Mouse (Mus musculus) kidney, embryonic 15.5 days (tissue): Measurements from ENCODE around the gene Ikzf2. TPM values are rescaled to one million over a fixed set of nuclear protein-coding genes. Genes with fewer than 3 reads are reported as not detected.

Experiments used
- ATAC-seq: fragments of 200-750 bp; cut with Nextera tagmentation; replicated peaks from 2 replicates; pipeline ENCODE4 v1.8.0; 2017; ENCODE audit warnings: moderate TSS enrichment; ENCODE audit not compliant: low FRiP score
- H3K27ac ChIP-seq: fragments of 300-500 bp; sonication (generic); 2 replicates; pipeline ENCODE4 v1.5.1; 2015; ENCODE audit warnings: mild to moderate bottlenecking, inconsistent platforms
- H3K27me3 ChIP-seq: fragments of 300-500 bp; sonication (generic); 2 replicates; pipeline ENCODE4 v1.6.1; 2015; ENCODE audit warnings: inconsistent platforms
- H3K36me3 ChIP-seq: fragments of 300-500 bp; sonication (generic); 2 replicates; pipeline ENCODE4 v1.6.1; 2015; ENCODE audit warnings: inconsistent platforms
- H3K4me1 ChIP-seq: fragments of 300-500 bp; sonication (generic); 2 replicates; pipeline ENCODE4 v1.6.1; 2015; ENCODE audit warnings: inconsistent platforms
- H3K4me2 ChIP-seq: fragments of 300-500 bp; sonication (generic); 2 replicates; pipeline ENCODE4 v1.6.1; 2015; ENCODE audit warnings: moderate library complexity, mild to moderate bottlenecking, inconsistent platforms
- H3K4me3 ChIP-seq: fragments of 300-500 bp; sonication (generic); replicated peaks from 2 replicates; pipeline ENCODE4 v1.5.1; 2015; ENCODE audit warnings: mild to moderate bottlenecking, inconsistent platforms
- H3K9ac ChIP-seq: fragments of 300-500 bp; sonication (generic); 2 replicates; pipeline ENCODE4 v1.6.1; 2015; ENCODE audit warnings: mild to moderate bottlenecking, inconsistent platforms
- H3K9me3 ChIP-seq: fragments of 300-500 bp; sonication (generic); replicated peaks from 2 replicates; pipeline ENCODE4 v1.6.1; 2016; ENCODE audit warnings: inconsistent platforms
- WGBS: fragments of 180-500 bp; shearing (Covaris S2); methylation state at CpG from one replicate; pipeline ENCODE4 v1.1.7; 2015; ENCODE audit warnings: mixed read lengths; 5-methylcytosine and 5-hydroxymethylcytosine counted together
- polyA plus RNA-seq: library from polyadenylated mRNA; unstranded; fragments of >200 nt; fragmentation: Nextera tagmentation; extraction: Ambion mirVana; gene quantifications from 2 replicates; pipeline ENCODE4 v1.2.1, GENCODE M21; 2015

Gene Ikzf2
- polyA plus RNA-seq, 1 experiment from 2014 or later = 3.7 TPM

GRCm38 (mm10) chr1:69583932-69584659 is 102.9 kb downstream of the Ikzf2 start:
- ATAC-seq = no peak
- Histone ChIP-seq H3K9ac (no peak overlapping the region), H3K4me1 (no peaks in the 10 kb centered on the region), H3K27me3 (no peaks in the 10 kb centered on the region), H3K36me3 (no peaks in the 10 kb centered on the region), H3K4me3 (no peak overlapping the region), H3K9me3 (no peaks in the 10 kb centered on the region), H3K4me2 (no peak overlapping the region), H3K27ac (no peak overlapping the region)
- 81% methylated on average over 5 of the region's 5 CpGs for WGBS

GRCm38 (mm10) chr1:69578917-69579316 is 108.1 kb downstream of the Ikzf2 start:
- H3K4me2 ChIP-seq = no peak overlapping the region
- H3K36me3 ChIP-seq = no peaks in the 10 kb centered on the region
- WGBS = 95% methylated on average over 4 of the region's 4 CpGs
- no peaks in the 10 kb centered on the region for H3K4me1 ChIP-seq
- H3K4me3 ChIP-seq = no peak overlapping the region
- no peaks in the 10 kb centered on the region for H3K9me3 ChIP-seq
- H3K27me3 ChIP-seq = no peaks in the 10 kb centered on the region
- no peak overlapping the region for H3K9ac ChIP-seq
- no peak for ATAC-seq
- H3K27ac ChIP-seq = no peak overlapping the region

GRCm38 (mm10) chr1:69559443-69560090 is 127.5 kb downstream of the Ikzf2 start:
- no peaks in the 10 kb centered on the region for H3K27me3 ChIP-seq
- no peak overlapping the region for H3K9ac ChIP-seq
- 68% methylated on average over 5 of the region's 5 CpGs for WGBS
- H3K4me3 ChIP-seq = no peak overlapping the region
- H3K4me1 ChIP-seq = no peaks in the 10 kb centered on the region
- no peaks in the 10 kb centered on the region for H3K9me3 ChIP-seq
- no peak overlapping the region for H3K4me2 ChIP-seq
- no peak; the same call in 1 of the 2 replicates for ATAC-seq
- H3K27ac ChIP-seq = no peak overlapping the region
- no peaks in the 10 kb centered on the region for H3K36me3 ChIP-seq

GRCm38 (mm10) chr1:69555636-69556151 is 131.4 kb downstream of the Ikzf2 start:
- H3K4me3 ChIP-seq = no peak overlapping the region
- no peaks in the 10 kb centered on the region for H3K9me3 ChIP-seq
- ATAC-seq = no peak
- 89% methylated on average over 5 of the region's 5 CpGs for WGBS
- H3K36me3 ChIP-seq = no peaks in the 10 kb centered on the region
- no peak overlapping the region for H3K9ac ChIP-seq
- H3K4me1 ChIP-seq = no peaks in the 10 kb centered on the region
- no peak overlapping the region for H3K4me2 ChIP-seq
- H3K27me3 ChIP-seq = no peaks in the 10 kb centered on the region
- no peak overlapping the region for H3K27ac ChIP-seq

GRCm38 (mm10) chr1:69549987-69550386 is 137.1 kb downstream of the Ikzf2 start:
- H3K9ac ChIP-seq = no peak overlapping the region
- H3K36me3 ChIP-seq = no peaks in the 10 kb centered on the region
- WGBS = 88% methylated on average over 4 of the region's 4 CpGs
- no peaks in the 10 kb centered on the region for H3K9me3 ChIP-seq
- H3K27me3 ChIP-seq = no peaks in the 10 kb centered on the region
- no peaks in the 10 kb centered on the region for H3K4me1 ChIP-seq
- no peak overlapping the region for H3K4me3 ChIP-seq
- no peak for ATAC-seq
- H3K4me2 ChIP-seq = no peak overlapping the region
- no peak overlapping the region for H3K27ac ChIP-seq

- H3K4me1 ChIP-seq = no peaks in the 10 kb centered on the region
- WGBS = 87% methylated on average over 1 of the region's 1 CpGs
- no peak overlapping the region for H3K4me2 ChIP-seq
- no peak overlapping the region for H3K9ac ChIP-seq
- H3K36me3 ChIP-seq = no peaks in the 10 kb centered on the region
- H3K27me3 ChIP-seq = no peaks in the 10 kb centered on the region
- no peak for ATAC-seq
- H3K9me3 ChIP-seq = no peaks in the 10 kb centered on the region
- H3K4me3 ChIP-seq = no peak overlapping the region
- H3K27ac ChIP-seq = no peak overlapping the region
Measured at GRCm38 (mm10) chr1:69545885-69546253, 141.2 kb downstream of the Ikzf2 start.

GRCm38 (mm10) chr1:69545217-69545884 is 141.7 kb downstream of the Ikzf2 start:
- Histone ChIP-seq H3K27me3 (no peaks in the 10 kb centered on the region), H3K9ac (no peak overlapping the region), H3K4me3 (no peak overlapping the region), H3K4me1 (no peaks in the 10 kb centered on the region), H3K36me3 (no peaks in the 10 kb centered on the region), H3K4me2 (no peak overlapping the region), H3K27ac (no peak overlapping the region), H3K9me3 (no peaks in the 10 kb centered on the region)
- ATAC-seq = no peak
- 75% methylated on average over 8 of the region's 8 CpGs for WGBS

- Histone ChIP-seq H3K9me3 (no peaks in the 10 kb centered on the region), H3K27ac (no peak overlapping the region)
Measured at GRCm38 (mm10) chr1:69543774-69544597, 143.1 kb downstream of the Ikzf2 start.

GRCm38 (mm10) chr1:69542546-69542945 is 144.5 kb downstream of the Ikzf2 start:
- Histone ChIP-seq H3K9ac (no peak overlapping the region), H3K36me3 (0 out of 2 replicates have a peak, but pooled peaks cover 8% of the 10 kb centered on the region), H3K27me3 (no peaks in the 10 kb centered on the region), H3K27ac (no peak overlapping the region), H3K4me2 (no peak overlapping the region), H3K9me3 (no peaks in the 10 kb centered on the region), H3K4me1 (no peaks in the 10 kb centered on the region), H3K4me3 (no peak overlapping the region)
- ATAC-seq = no peak
- 65% methylated on average over 3 of the region's 3 CpGs for WGBS

More at GRCm38 (mm10) chr1:69543774-69544597, 143.1 kb downstream of the Ikzf2 start:
- Histone ChIP-seq H3K4me2 (no peak overlapping the region), H3K36me3 (0 out of 2 replicates have a peak, but pooled peaks cover 2% of the 10 kb centered on the region), H3K9ac (no peak overlapping the region), H3K4me1 (no peaks in the 10 kb centered on the region), H3K4me3 (no peak overlapping the region), H3K27me3 (no peaks in the 10 kb centered on the region)
- 89% methylated on average over 6 of the region's 6 CpGs for WGBS
- no peak for ATAC-seq

- H3K4me2 ChIP-seq = no peak overlapping the region
- 83% methylated on average over 7 of the region's 7 CpGs for WGBS
- no peaks in the 10 kb centered on the region for H3K9me3 ChIP-seq
- no peak overlapping the region for H3K4me3 ChIP-seq
- no peak overlapping the region for H3K9ac ChIP-seq
- H3K27ac ChIP-seq = no peak overlapping the region
- no peak for ATAC-seq
- no peaks in the 10 kb centered on the region for H3K27me3 ChIP-seq
- 0 out of 2 replicates have a peak, but pooled peaks cover 8% of the 10 kb centered on the region for H3K36me3 ChIP-seq
- H3K4me1 ChIP-seq = no peaks in the 10 kb centered on the region
Measured at GRCm38 (mm10) chr1:69538663-69539062, 148.4 kb downstream of the Ikzf2 start.

GRCm38 (mm10) chr1:69537619-69538018 is 149.4 kb downstream of the Ikzf2 start:
- ATAC-seq = no peak
- Histone ChIP-seq H3K36me3 (0 out of 2 replicates have a peak, but pooled peaks cover 8% of the 10 kb centered on the region), H3K4me3 (no peak overlapping the region), H3K9me3 (no peaks in the 10 kb centered on the region), H3K27me3 (no peaks in the 10 kb centered on the region), H3K4me1 (no peaks in the 10 kb centered on the region), H3K4me2 (no peak overlapping the region), H3K9ac (no peak overlapping the region), H3K27ac (no peak overlapping the region)
- WGBS = 76% methylated on average over 3 of the region's 3 CpGs
